Mouse (Mus musculus): ENCODE measurements around the gene Tmem233. TPM values are rescaled to one million over a fixed set of nuclear protein-coding genes. Genes with fewer than 3 reads are reported as not detected.

Tmem233 gene
- total and polyA plus RNA-seq, 2 experiments from 2014 or later, result not detected

GRCm38 (mm10) chr5:115991717-115992116 is 91.3 kb downstream of the Tmem233 start:
- ATAC-seq (no peak), DNase-seq (no peak)
- H3K27ac ChIP-seq (ENCODE audit: low read depth, low read length), result no peak overlapping the region
- no peaks in the 10 kb centered on the region for H3K4me1 ChIP-seq (ENCODE audit: insufficient read depth)
- H3K4me3 ChIP-seq (ENCODE audit: low read depth, low read length), result no peak overlapping the region
- peaks cover 35% of the 10 kb centered on the region for H3K36me3 ChIP-seq (ENCODE audit: insufficient read depth)
- H3K4me2 ChIP-seq (ENCODE audit: low read depth), result no peak overlapping the region
- no peaks in the 10 kb centered on the region for H3K27me3 ChIP-seq (ENCODE audit: insufficient read depth, low read length)
- no peak overlapping the region for H3K9ac ChIP-seq
- no peak for TF ChIP-seq CTCF (IDR thresholded peaks at IDR 0.05; ENCODE audit: low read depth)
- peaks cover 9% of the 10 kb centered on the region for H3K9me3 ChIP-seq (ENCODE audit: low read length)
- 95% methylated on average over 11 of the region's 11 CpGs for WGBS

Other genes with a start within 250 kb of the Tmem233 start
- gene Cit, start 238.0 kb downstream of the Tmem233 start, total RNA-seq (2014; rRNA removed), result 15.8 and 23.3 TPM in 2 replicates
- gene Cit, start 238.0 kb downstream of the Tmem233 start, polyA plus RNA-seq (2015; fragmentation: Nextera tagmentation; extraction: Ambion mirVana), result 7.6 and 18.7 TPM in 2 replicates
- gene Prkab1, start 58.7 kb downstream of the Tmem233 start, total RNA-seq (2014; rRNA removed), result 37.7 and 55.6 TPM in 2 replicates
- 42.2 and 47.2 TPM in 2 replicates for gene Prkab1, start 58.7 kb downstream of the Tmem233 start, polyA plus RNA-seq (2015; fragmentation: Nextera tagmentation; extraction: Ambion mirVana)
- 1.5 and 3.7 TPM in 2 replicates for gene Ccdc60, start 205.7 kb upstream of the Tmem233 start, total RNA-seq (2014; rRNA removed)
- 1.4 and 1.9 TPM in 2 replicates for gene Ccdc60, start 205.7 kb upstream of the Tmem233 start, polyA plus RNA-seq (2015; fragmentation: Nextera tagmentation; extraction: Ambion mirVana)

All from forebrain, postnatal 0 days (tissue).